Mouse (Mus musculus): ENCODE measurements around the gene Cemip2. TPM values are rescaled to one million over a fixed set of nuclear protein-coding genes. Genes with fewer than 3 reads are reported as not detected.
A peak's percentile ranks its signal among the peaks of the same experiment; 100 is the strongest.

Cemip2 gene
- polyA plus RNA-seq, 1 experiment from 2014 or later = 89.1 TPM

DNA sequence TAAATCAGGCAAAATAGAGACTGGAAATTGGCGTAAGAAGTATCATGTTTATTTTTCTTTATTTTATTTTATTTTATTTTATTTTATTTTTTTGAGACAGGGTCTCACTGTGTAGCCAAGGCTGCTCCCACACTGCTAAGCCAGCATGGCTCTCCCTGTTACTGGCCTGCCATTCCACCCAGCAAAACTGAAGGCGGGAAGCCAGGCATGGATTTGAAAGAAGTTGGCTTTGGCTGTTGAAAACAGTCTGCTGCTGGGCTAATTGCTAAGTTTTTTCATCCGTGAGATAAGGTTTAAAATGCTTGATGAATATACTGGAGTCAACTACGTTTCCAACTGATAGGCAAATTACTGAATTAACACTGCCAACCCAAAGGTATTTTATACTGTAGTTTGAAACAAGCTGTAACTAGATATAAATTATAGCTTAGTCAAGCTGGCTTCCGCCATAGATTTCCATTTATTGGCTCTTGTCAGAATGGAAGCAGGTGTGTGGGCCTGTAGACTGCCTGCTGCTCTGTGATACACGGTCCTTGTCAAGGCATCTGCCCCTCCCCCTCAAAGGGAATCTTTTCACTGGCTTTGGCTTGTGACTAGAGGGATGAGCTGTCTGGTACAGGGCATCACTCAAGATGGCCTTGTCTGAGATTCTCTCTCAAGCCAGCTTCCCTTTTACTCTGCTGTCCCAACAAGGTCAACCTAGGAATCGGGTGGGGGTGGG is 3.1 kb downstream of the Cemip2 start:
- peaks cover 72% of the 10 kb centered on the region for H3K4me1 ChIP-seq

GRCm38 (mm10) chr19:21781787-21782432 is 3.8 kb downstream of the Cemip2 start:
- Histone ChIP-seq H3K9ac (peak overlapping the region; percentile 95; the same call in 1 of the 2 replicates), H3K4me1 (peaks cover 76% of the 10 kb centered on the region), H3K27ac (peak overlapping the region; percentile 60), H3K27me3 (replicated peaks) (no peaks in the 10 kb centered on the region), H3K9me3 (no peaks in the 10 kb centered on the region), H3K36me3 (no peaks in the 10 kb centered on the region), H3K4me3 (peak overlapping the region; percentile 22), H3K4me2 (replicated peaks) (peak overlapping the region; percentile 83)
- ATAC-seq (ENCODE audit: low FRiP score, low read depth) = no peak
- WGBS = 16% methylated on average over 12 of the region's 12 CpGs

More for the DNA sequence above, 3.1 kb downstream of the Cemip2 start:
- H3K4me2 ChIP-seq (replicated peaks) = peak overlapping the region; percentile 83
- peak overlapping the region; percentile 95 for H3K9ac ChIP-seq
- H3K27me3 ChIP-seq (replicated peaks) = no peaks in the 10 kb centered on the region
- 24% methylated on average over 7 of the region's 7 CpGs for WGBS
- no peaks in the 10 kb centered on the region for H3K9me3 ChIP-seq
- peak overlapping the region; percentile 77 for H3K27ac ChIP-seq
- H3K4me3 ChIP-seq = peak overlapping the region; percentile 91
- no peaks in the 10 kb centered on the region for H3K36me3 ChIP-seq
- ATAC-seq (ENCODE audit: low FRiP score, low read depth) = peak; percentile 57

- Histone ChIP-seq H3K27ac (peak overlapping the region; percentile 84; the same call in 1 of the 2 replicates), H3K4me2 (replicated peaks) (peak overlapping the region; percentile 53), H3K9me3 (no peaks in the 10 kb centered on the region), H3K4me3 (no peak overlapping the region), H3K4me1 (peaks cover 80% of the 10 kb centered on the region), H3K9ac (no peak overlapping the region), H3K36me3 (no peaks in the 10 kb centered on the region), H3K27me3 (replicated peaks) (no peaks in the 10 kb centered on the region)
- no peak for ATAC-seq (ENCODE audit: low FRiP score, low read depth)
- WGBS = 73% methylated on average over 3 of the region's 3 CpGs
Measured at GRCm38 (mm10) chr19:21783717-21784116, 5.6 kb downstream of the Cemip2 start.

- H3K4me1 ChIP-seq = peaks cover 83% of the 10 kb centered on the region
- peak; percentile 68 for ATAC-seq (ENCODE audit: low FRiP score, low read depth)
- H3K27me3 ChIP-seq (replicated peaks) = no peaks in the 10 kb centered on the region
- no peaks in the 10 kb centered on the region for H3K9me3 ChIP-seq
- H3K4me2 ChIP-seq (replicated peaks) = peak overlapping the region; percentile 53
- no peaks in the 10 kb centered on the region for H3K36me3 ChIP-seq
- H3K4me3 ChIP-seq = no peak overlapping the region
- peak overlapping the region; percentile 44 for H3K9ac ChIP-seq
- H3K27ac ChIP-seq = peak overlapping the region; percentile 84
- 8% methylated on average over 8 of the region's 8 CpGs for WGBS
Measured at GRCm38 (mm10) chr19:21784331-21785131, 6.4 kb downstream of the Cemip2 start.

GRCm38 (mm10) chr19:21785132-21785528 is 7.0 kb downstream of the Cemip2 start:
- H3K36me3 ChIP-seq = no peaks in the 10 kb centered on the region
- peaks cover 83% of the 10 kb centered on the region for H3K4me1 ChIP-seq
- H3K27ac ChIP-seq = peak overlapping the region; percentile 84
- H3K4me2 ChIP-seq (replicated peaks) = peak overlapping the region; percentile 53
- peak; percentile 8 for ATAC-seq (ENCODE audit: low FRiP score, low read depth)
- 8% methylated on average over 3 of the region's 3 CpGs for WGBS
- H3K4me3 ChIP-seq = no peak overlapping the region
- H3K9ac ChIP-seq = peak overlapping the region; percentile 44; the same call in 1 of the 2 replicates
- H3K27me3 ChIP-seq (replicated peaks) = no peaks in the 10 kb centered on the region
- no peaks in the 10 kb centered on the region for H3K9me3 ChIP-seq

GRCm38 (mm10) chr19:21787004-21787480 is 8.9 kb downstream of the Cemip2 start:
- Histone ChIP-seq H3K4me3 (no peak overlapping the region), H3K36me3 (no peaks in the 10 kb centered on the region), H3K4me1 (peaks cover 71% of the 10 kb centered on the region), H3K9me3 (no peaks in the 10 kb centered on the region), H3K27me3 (replicated peaks) (no peaks in the 10 kb centered on the region), H3K27ac (no peak overlapping the region; the same call in 1 of the 2 replicates), H3K9ac (no peak overlapping the region), H3K4me2 (replicated peaks) (peak overlapping the region; percentile 20)
- no peak for ATAC-seq (ENCODE audit: low FRiP score, low read depth)
- whole genome bisulfite sequencing = 42% methylated on average over 6 of the region's 6 CpGs

DNA sequence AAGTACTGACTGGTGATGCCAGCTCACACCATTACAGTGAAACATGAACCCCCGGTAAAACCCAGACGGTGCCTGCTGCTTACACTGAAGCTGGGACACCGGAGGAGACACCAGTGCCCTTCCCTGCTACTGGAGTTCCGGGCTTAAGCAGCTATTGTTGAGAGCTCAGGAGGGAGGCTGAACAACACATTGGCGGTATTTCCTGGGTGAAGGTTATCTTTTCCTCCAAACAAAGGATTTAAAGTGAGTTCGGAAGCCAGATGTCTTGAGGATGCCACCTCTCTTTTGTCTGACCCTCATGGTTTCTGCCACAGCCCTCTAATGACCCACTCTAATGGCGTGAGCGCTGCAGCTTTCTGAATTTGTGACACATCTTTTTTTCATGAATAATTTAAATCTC is 10.9 kb downstream of the Cemip2 start:
- no peaks in the 10 kb centered on the region for H3K27me3 ChIP-seq (replicated peaks)
- peaks cover 16% of the 10 kb centered on the region for H3K36me3 ChIP-seq
- H3K4me3 ChIP-seq = no peak overlapping the region
- H3K9me3 ChIP-seq = no peaks in the 10 kb centered on the region
- 10% methylated on average over 8 of the region's 8 CpGs for WGBS
- H3K9ac ChIP-seq = peak overlapping the region; percentile 43
- H3K27ac ChIP-seq = peak overlapping the region; percentile 69
- H3K4me1 ChIP-seq = peaks cover 57% of the 10 kb centered on the region
- no peak for ATAC-seq (ENCODE audit: low FRiP score, low read depth)
- H3K4me2 ChIP-seq (replicated peaks) = peak overlapping the region; percentile 42

- Histone ChIP-seq H3K4me1 (peaks cover 50% of the 10 kb centered on the region), H3K27me3 (replicated peaks) (no peaks in the 10 kb centered on the region), H3K36me3 (peaks cover 22% of the 10 kb centered on the region), H3K4me2 (replicated peaks) (peak overlapping the region; percentile 42), H3K4me3 (no peak overlapping the region), H3K27ac (peak overlapping the region; percentile 80), H3K9me3 (no peaks in the 10 kb centered on the region), H3K9ac (no peak overlapping the region)
- peak; percentile 81 for ATAC-seq (ENCODE audit: low FRiP score, low read depth)
- WGBS = 12% methylated on average over 6 of the region's 6 CpGs
Measured at GRCm38 (mm10) chr19:21789676-21790075, 11.5 kb downstream of the Cemip2 start.

DNA sequence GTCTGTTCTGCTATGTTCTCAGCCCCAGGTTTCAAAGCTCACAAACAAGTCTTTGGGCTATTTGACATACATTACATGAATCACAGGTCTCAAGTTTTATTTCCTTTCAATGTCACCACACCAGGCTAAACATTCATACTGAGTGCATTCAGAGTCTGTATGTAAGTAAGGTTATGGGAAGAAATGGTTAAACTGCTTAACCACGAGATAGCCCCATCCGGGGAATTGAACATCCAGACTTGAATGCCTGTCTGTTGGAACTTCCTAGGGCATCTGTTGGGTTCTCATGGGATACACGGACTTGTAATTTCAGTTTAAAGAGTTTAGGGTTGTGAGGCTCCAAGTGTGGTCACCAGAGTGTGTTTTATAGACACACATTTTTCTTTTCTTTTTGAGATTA is 13.2 kb downstream of the Cemip2 start:
- H3K27ac ChIP-seq = no peak overlapping the region
- H3K4me3 ChIP-seq = no peak overlapping the region
- 76% methylated on average over 3 of the region's 3 CpGs for WGBS
- H3K4me2 ChIP-seq (replicated peaks) = no peak overlapping the region
- no peaks in the 10 kb centered on the region for H3K9me3 ChIP-seq
- peaks cover 34% of the 10 kb centered on the region for H3K4me1 ChIP-seq
- peaks cover 27% of the 10 kb centered on the region for H3K36me3 ChIP-seq
- ATAC-seq (ENCODE audit: low FRiP score, low read depth) = no peak
- H3K9ac ChIP-seq = no peak overlapping the region
- no peaks in the 10 kb centered on the region for H3K27me3 ChIP-seq (replicated peaks)

DNA sequence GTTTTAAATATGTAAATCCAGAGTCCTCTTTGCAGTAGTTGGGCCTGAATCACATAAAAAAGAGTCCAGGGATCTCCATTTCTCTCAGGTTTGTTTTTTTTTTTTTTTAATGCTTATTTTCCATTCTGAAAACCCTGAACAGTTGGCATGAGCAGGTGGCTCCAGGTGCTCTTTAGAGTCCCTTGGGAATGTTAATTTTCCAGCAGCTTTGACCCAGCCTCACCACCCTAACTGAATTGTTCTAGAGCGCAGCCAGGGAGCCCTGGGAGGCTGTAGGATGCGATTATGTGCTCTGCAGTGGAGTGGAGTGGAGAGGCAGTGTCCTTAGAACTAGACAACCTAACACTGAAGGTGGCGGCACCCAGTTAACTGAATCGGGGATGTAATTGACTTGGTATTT is 13.7 kb downstream of the Cemip2 start:
- no peaks in the 10 kb centered on the region for H3K27me3 ChIP-seq (replicated peaks)
- H3K9me3 ChIP-seq = no peaks in the 10 kb centered on the region
- H3K9ac ChIP-seq = no peak overlapping the region
- ATAC-seq (ENCODE audit: low FRiP score, low read depth) = no peak
- H3K4me3 ChIP-seq = no peak overlapping the region
- H3K4me1 ChIP-seq = peaks cover 33% of the 10 kb centered on the region
- peaks cover 27% of the 10 kb centered on the region for H3K36me3 ChIP-seq
- 66% methylated on average over 4 of the region's 4 CpGs for WGBS
- H3K4me2 ChIP-seq (replicated peaks) = no peak overlapping the region
- no peak overlapping the region for H3K27ac ChIP-seq

DNA sequence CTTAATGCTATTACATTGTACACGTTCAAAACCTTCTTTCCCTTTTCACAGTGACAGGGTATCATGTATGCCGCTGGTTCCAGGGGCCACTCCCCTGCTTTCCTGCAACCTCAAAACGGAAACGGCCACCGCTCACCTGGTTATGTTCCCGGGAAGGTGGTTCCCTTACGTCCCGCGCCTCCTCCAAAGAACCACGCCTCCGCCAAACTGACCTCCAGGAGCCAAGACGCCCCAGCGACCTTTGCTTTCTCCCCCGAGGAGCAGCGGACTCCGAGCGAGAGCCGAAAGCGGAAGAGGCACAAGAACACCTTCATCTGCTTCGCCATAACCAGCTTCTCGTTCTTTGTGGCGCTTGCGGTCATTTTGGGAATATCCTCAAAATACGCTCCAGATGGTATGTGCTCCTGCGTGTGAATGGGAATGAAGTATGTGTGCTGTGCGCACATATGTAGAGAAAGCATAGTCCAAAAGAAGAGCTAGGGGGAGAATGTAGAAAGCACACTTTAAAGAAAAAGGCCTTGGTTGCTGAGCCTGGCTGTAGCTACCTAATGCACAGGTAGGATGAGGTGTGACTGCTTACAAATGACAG is 14.5 kb downstream of the Cemip2 start:
- no peaks in the 10 kb centered on the region for H3K9me3 ChIP-seq
- peaks cover 25% of the 10 kb centered on the region for H3K4me1 ChIP-seq
- WGBS = 93% methylated on average over 26 of the region's 26 CpGs
- no peak overlapping the region for H3K4me2 ChIP-seq (replicated peaks)
- H3K27ac ChIP-seq = no peak overlapping the region
- no peaks in the 10 kb centered on the region for H3K27me3 ChIP-seq (replicated peaks)
- H3K4me3 ChIP-seq = no peak overlapping the region
- no peak overlapping the region for H3K9ac ChIP-seq
- H3K36me3 ChIP-seq = peaks cover 34% of the 10 kb centered on the region
- ATAC-seq (ENCODE audit: low FRiP score, low read depth) = no peak

Data from neural tube, embryonic 12.5 days (tissue).